Mouse (Mus musculus) forebrain, postnatal 0 days (tissue): ENCODE results near the gene Serpinb7. TPM values are rescaled to one million over a fixed set of nuclear protein-coding genes. Genes with fewer than 3 reads are reported as not detected.

Source experiments
- ATAC-seq: fragments of 200-750 bp; cut with Nextera tagmentation; 2 replicates; pipeline ENCODE4 v1.8.0; 2017; ENCODE audit warnings: mild to moderate bottlenecking, moderate library complexity
- DNase-seq: peaks from one replicate; pipeline ENCODE4 v3.0.0-alpha.2; 2015
- H3K27ac ChIP-seq: fragments of 300-500 bp; sonication (generic); 2 replicates; pipeline ENCODE4 v1.5.1; 2014; ENCODE audit warnings: low read depth, mild to moderate bottlenecking, antibody characterized with exemption, low read length, moderate library complexity, mixed read lengths
- H3K27me3 ChIP-seq: fragments of 300-500 bp; sonication (generic); 2 replicates; pipeline ENCODE4 v1.6.1; 2014; ENCODE audit warnings: mild to moderate bottlenecking, low read length, mixed read lengths; ENCODE audit not compliant: insufficient read depth
- H3K36me3 ChIP-seq: fragments of 300-500 bp; sonication (generic); 2 replicates; pipeline ENCODE4 v1.6.1; 2014; ENCODE audit warnings: mild to moderate bottlenecking, moderate library complexity; ENCODE audit not compliant: insufficient read depth
- H3K4me1 ChIP-seq: fragments of 300-500 bp; sonication (generic); 2 replicates; pipeline ENCODE4 v1.6.1; 2014; ENCODE audit warnings: antibody characterized with exemption; ENCODE audit not compliant: insufficient read depth
- H3K4me2 ChIP-seq: fragments of 300-500 bp; sonication (generic); 2 replicates; pipeline ENCODE4 v1.6.1; 2014; ENCODE audit warnings: low read depth, mild to moderate bottlenecking, moderate library complexity
- H3K4me3 ChIP-seq: fragments of 300-500 bp; sonication (generic); 2 replicates; pipeline ENCODE4 v1.5.1; 2014; ENCODE audit warnings: low read depth, low read length, mixed read lengths
- H3K9ac ChIP-seq: fragments of 300-500 bp; sonication (generic); 2 replicates; pipeline ENCODE4 v1.6.1; 2014; ENCODE audit warnings: mild to moderate bottlenecking
- H3K9me3 ChIP-seq: fragments of 300-500 bp; sonication (generic); 2 replicates; pipeline ENCODE4 v1.6.1; 2016; ENCODE audit warnings: low read length
- CTCF ChIP-seq: sonication (generic); IDR thresholded peaks from 2 replicates; pipeline ENCODE4 v1.5.1; 2016; ENCODE audit warnings: antibody characterized with exemption, control low read depth, low read depth
- WGBS: fragments of 180-500 bp; shearing (Covaris S2); extraction: QIAGEN DNeasy Blood & Tissue Kit; methylation state at CpG from one replicate; pipeline ENCODE4 v1.1.7; 2014; 5-methylcytosine and 5-hydroxymethylcytosine counted together
- polyA plus RNA-seq: library from polyadenylated mRNA; unstranded; fragments of >200 nt; fragmentation: Nextera tagmentation; extraction: Ambion mirVana; gene quantifications from 2 replicates; pipeline ENCODE4 v1.2.1, GENCODE M21; 2015
- total RNA-seq: library from RNA; depleted of rRNA; stranded (reverse); fragments of >200 nt; gene quantifications from 2 replicates; pipeline ENCODE4 v1.2.3, GENCODE M21; 2014

The Serpinb7 gene
- total and polyA plus RNA-seq, 2 experiments from 2014 or later: not detected

DNA sequence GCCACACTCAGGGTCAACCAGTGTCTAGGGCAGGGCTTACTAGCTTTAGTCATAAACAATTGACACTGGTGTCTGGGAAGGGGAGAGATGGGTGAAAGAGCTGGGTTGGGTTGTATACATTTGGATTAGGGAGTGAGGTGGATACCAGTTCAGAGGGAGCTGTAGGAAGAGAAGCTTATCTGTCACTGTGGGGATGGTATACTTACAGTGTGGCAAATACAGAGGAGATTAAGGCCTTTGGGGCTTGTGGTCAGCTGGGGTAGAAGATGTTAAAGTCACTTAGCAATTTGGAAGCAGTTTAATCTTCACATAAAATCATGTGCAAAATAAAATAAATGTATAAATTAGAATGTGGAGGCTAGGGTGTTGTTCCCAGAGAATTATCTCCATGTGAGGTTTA, 21.1 kb upstream of the Serpinb7 start:
- Histone ChIP-seq H3K4me2 (no peak overlapping the region), H3K27ac (no peak overlapping the region), H3K9ac (no peak overlapping the region), H3K4me3 (no peak overlapping the region), H3K9me3 (no peaks in the 10 kb centered on the region), H3K36me3 (no peaks in the 10 kb centered on the region), H3K27me3 (no peaks in the 10 kb centered on the region), H3K4me1 (no peaks in the 10 kb centered on the region)
- TF ChIP-seq CTCF: no peak
- no peak for DNase-seq
- ATAC-seq: no peak

- DNase-seq: no peak
- TF ChIP-seq CTCF: no peak
- Histone ChIP-seq H3K36me3 (no peaks in the 10 kb centered on the region), H3K4me3 (no peak overlapping the region), H3K4me1 (no peaks in the 10 kb centered on the region), H3K27ac (no peak overlapping the region), H3K9ac (no peak overlapping the region), H3K4me2 (no peak overlapping the region), H3K9me3 (no peaks in the 10 kb centered on the region), H3K27me3 (no peaks in the 10 kb centered on the region)
- ATAC-seq: no peak
Observed at GRCm38 (mm10) chr1:107381491-107381890, 18.0 kb upstream of the Serpinb7 start.

- no peak for ATAC-seq
- TF ChIP-seq CTCF: no peak
- Histone ChIP-seq H3K27me3 (no peaks in the 10 kb centered on the region), H3K9me3 (no peaks in the 10 kb centered on the region), H3K27ac (no peak overlapping the region), H3K4me3 (no peak overlapping the region), H3K4me1 (no peaks in the 10 kb centered on the region), H3K4me2 (no peak overlapping the region), H3K9ac (no peak overlapping the region), H3K36me3 (no peaks in the 10 kb centered on the region)
- no peak for DNase-seq
- 96% methylated on average over 1 of the region's 1 CpGs for WGBS
Observed at GRCm38 (mm10) chr1:107382404-107382803, 17.1 kb upstream of the Serpinb7 start.

DNA sequence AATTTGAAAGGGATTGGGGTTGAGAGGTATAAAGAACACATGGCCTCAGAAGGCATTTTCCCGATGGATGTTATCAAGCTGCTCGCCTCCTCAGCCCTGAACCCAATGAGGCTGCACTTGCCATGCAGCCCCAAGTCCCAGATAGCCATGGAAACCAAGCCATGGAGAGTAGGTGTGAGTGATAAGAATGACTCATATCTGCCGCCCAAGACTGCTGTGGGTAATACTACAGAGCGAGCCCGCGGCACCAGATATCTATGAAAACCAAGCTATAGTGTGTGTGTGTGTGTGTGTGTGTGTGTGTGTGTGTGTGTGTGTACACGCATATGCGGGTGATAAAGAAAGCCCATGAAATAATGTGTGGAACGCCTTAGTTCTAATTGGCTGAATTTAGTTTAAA, 14.9 kb upstream of the Serpinb7 start:
- Histone ChIP-seq H3K9ac (no peak overlapping the region), H3K36me3 (no peaks in the 10 kb centered on the region), H3K4me1 (no peaks in the 10 kb centered on the region), H3K27me3 (no peaks in the 10 kb centered on the region), H3K4me3 (no peak overlapping the region), H3K4me2 (no peak overlapping the region), H3K27ac (no peak overlapping the region), H3K9me3 (no peaks in the 10 kb centered on the region)
- TF ChIP-seq CTCF: no peak
- 94% methylated on average over 9 of the region's 9 CpGs for WGBS
- no peak for ATAC-seq
- DNase-seq: no peak

DNA sequence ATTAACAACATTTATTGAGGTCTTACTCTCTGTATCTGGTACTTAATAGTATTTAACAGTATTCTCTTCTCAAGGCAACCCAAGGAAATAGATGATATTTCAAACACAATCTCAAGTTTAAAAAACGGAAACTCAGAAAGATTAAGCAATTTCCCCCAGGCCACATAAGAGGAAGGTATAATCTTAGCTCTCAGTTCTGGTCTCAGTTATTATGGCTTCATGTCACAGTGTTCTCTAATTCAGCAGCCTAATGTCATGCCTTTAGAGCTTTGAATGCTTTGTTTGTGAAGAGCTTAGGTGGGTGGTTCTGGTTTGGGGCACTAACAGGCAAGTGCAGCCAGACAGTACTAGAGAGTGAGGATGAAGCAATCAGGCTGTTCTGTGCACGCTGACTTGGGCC, 9.7 kb upstream of the Serpinb7 start:
- no peaks in the 10 kb centered on the region for H3K4me1 ChIP-seq
- H3K4me3 ChIP-seq: no peak overlapping the region
- WGBS: 86% methylated on average over 2 of the region's 2 CpGs
- H3K9ac ChIP-seq: no peak overlapping the region
- ATAC-seq (no peak), DNase-seq (no peak)
- no peaks in the 10 kb centered on the region for H3K9me3 ChIP-seq
- no peak for TF ChIP-seq CTCF
- no peaks in the 10 kb centered on the region for H3K27me3 ChIP-seq
- no peak overlapping the region for H3K27ac ChIP-seq
- H3K36me3 ChIP-seq: no peaks in the 10 kb centered on the region
- no peak overlapping the region for H3K4me2 ChIP-seq

GRCm38 (mm10) chr1:107397481-107397880, 2.0 kb upstream of the Serpinb7 start:
- Histone ChIP-seq H3K9ac (no peak overlapping the region), H3K4me3 (no peak overlapping the region), H3K27me3 (no peaks in the 10 kb centered on the region), H3K4me1 (no peaks in the 10 kb centered on the region), H3K9me3 (no peaks in the 10 kb centered on the region), H3K36me3 (no peaks in the 10 kb centered on the region), H3K4me2 (no peak overlapping the region), H3K27ac (no peak overlapping the region)
- TF ChIP-seq CTCF: no peak
- ATAC-seq (no peak), DNase-seq (no peak)
- WGBS: 60% methylated on average over 1 of the region's 1 CpGs

GRCm38 (mm10) chr1:107402082-107402481, 2.6 kb downstream of the Serpinb7 start:
- DNase-seq (no peak), ATAC-seq (no peak)
- TF ChIP-seq CTCF: no peak
- no peaks in the 10 kb centered on the region for H3K27me3 ChIP-seq
- H3K4me2 ChIP-seq: no peak overlapping the region
- H3K9me3 ChIP-seq: no peaks in the 10 kb centered on the region
- H3K4me1 ChIP-seq: no peaks in the 10 kb centered on the region
- WGBS: 88% methylated on average over 4 of the region's 4 CpGs
- no peak overlapping the region for H3K4me3 ChIP-seq
- no peak overlapping the region for H3K9ac ChIP-seq
- no peaks in the 10 kb centered on the region for H3K36me3 ChIP-seq
- H3K27ac ChIP-seq: no peak overlapping the region

DNA sequence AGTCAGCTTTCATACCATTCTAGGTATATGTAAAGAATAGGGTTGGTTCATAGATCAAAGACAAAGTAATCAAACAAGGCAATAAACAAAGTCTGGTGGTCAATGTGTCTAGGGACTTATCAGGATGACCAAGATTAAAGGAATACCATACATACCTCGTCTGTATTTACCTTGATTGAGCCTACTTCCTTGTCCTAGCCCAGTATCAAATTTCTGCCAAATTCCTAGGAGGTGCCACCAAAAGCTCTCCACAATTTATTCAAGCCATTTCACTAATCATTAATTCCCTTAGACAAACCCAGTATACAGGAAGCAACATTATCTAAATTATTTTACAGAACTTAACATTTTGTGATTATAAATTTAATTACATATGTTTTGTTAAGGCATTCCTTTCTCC, 15.2 kb downstream of the Serpinb7 start:
- H3K4me1 ChIP-seq: no peaks in the 10 kb centered on the region
- H3K9ac ChIP-seq: no peak overlapping the region
- no peak for TF ChIP-seq CTCF
- DNase-seq: no peak
- H3K9me3 ChIP-seq: no peaks in the 10 kb centered on the region
- 57% methylated on average over 1 of the region's 1 CpGs for WGBS
- H3K27me3 ChIP-seq: no peaks in the 10 kb centered on the region
- H3K4me3 ChIP-seq: no peak overlapping the region
- no peaks in the 10 kb centered on the region for H3K36me3 ChIP-seq
- no peak for ATAC-seq
- H3K4me2 ChIP-seq: no peak overlapping the region
- H3K27ac ChIP-seq: no peak overlapping the region
